Mouse (Mus musculus) midbrain, embryonic 10.5 days (tissue): ENCODE measurements around the gene Cacna1a. TPM values are rescaled to one million over a fixed set of nuclear protein-coding genes. Genes with fewer than 3 reads are reported as not detected.
A peak's percentile ranks its signal among the peaks of the same experiment; 100 is the strongest.

Experiments used
- DNase-seq: peaks from one replicate; pipeline ENCODE4 v3.0.0-alpha.2; 2017; ENCODE audit warnings: low spot score
- H3K27ac ChIP-seq: fragments of 300-500 bp; sonication (generic); replicated peaks from 2 replicates; pipeline ENCODE4 v1.5.1; 2016; ENCODE audit warnings: mild to moderate bottlenecking
- H3K27me3 ChIP-seq: fragments of 300-500 bp; sonication (generic); 2 replicates; pipeline ENCODE4 v1.6.1; 2016; ENCODE audit warnings: low read depth, mild to moderate bottlenecking; ENCODE audit not compliant: poor library complexity, severe bottlenecking
- H3K36me3 ChIP-seq: fragments of 300-500 bp; sonication (generic); 2 replicates; pipeline ENCODE4 v1.6.1; 2016; ENCODE audit warnings: mild to moderate bottlenecking, moderate library complexity
- H3K4me1 ChIP-seq: fragments of 300-500 bp; sonication (generic); 2 replicates; pipeline ENCODE4 v1.6.1; 2016
- H3K4me3 ChIP-seq: fragments of 300-500 bp; sonication (generic); 2 replicates; pipeline ENCODE4 v1.5.1; 2016; ENCODE audit warnings: mild to moderate bottlenecking, moderate library complexity
- H3K9me3 ChIP-seq: fragments of 300-500 bp; sonication (generic); replicated peaks from 2 replicates; pipeline ENCODE4 v1.6.1; 2016; ENCODE audit warnings: mild to moderate bottlenecking
- WGBS: fragments of 180-500 bp; shearing (Covaris S2); methylation state at CpG from one replicate; pipeline ENCODE4 v1.1.7; 2016; 5-methylcytosine and 5-hydroxymethylcytosine counted together
- polyA plus RNA-seq: library from polyadenylated mRNA; unstranded; fragments of >200 nt; fragmentation: Nextera tagmentation; extraction: Ambion mirVana; gene quantifications from 2 replicates; pipeline ENCODE4 v1.2.1, GENCODE M21; 2016

Cacna1a gene
- polyA plus RNA-seq, 1 experiment from 2014 or later: 6.9 TPM

DNA sequence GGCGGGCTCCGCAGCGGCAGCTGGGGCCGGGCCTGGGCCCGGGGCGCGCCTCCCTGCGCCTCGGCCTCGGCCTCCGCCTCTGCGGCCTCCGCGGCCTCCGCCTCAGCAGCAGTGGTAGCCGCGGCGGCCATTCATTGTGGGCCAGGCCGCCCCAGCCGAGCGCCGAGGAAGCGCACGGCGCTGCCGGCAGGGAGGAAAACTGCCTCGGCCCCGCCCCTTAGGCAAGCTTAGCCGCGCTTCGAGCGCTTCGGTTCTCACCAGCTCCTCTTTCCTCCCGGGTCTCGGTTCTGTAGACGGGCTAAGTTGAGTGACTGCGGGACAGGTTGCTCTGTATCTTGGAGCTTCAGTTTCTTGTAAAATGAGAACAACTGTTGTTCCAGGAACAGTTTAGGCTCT, 299.5 kb downstream of the Cacna1a start, which contains the start of gene Nacc1:
TSS of gene Nacc1 (minus strand) at position 158 of the 396 bp plus-strand sequence.
- DNase-seq: peak; percentile 89
- peaks cover 52% of the 10 kb centered on the region for H3K4me1 ChIP-seq
- H3K36me3 ChIP-seq: peaks cover 53% of the 10 kb centered on the region
- H3K4me3 ChIP-seq: peak within 1 kb of the TSS; percentile 100
- no peaks in the 10 kb centered on the region for H3K9me3 ChIP-seq
- peak within 1 kb of the TSS; percentile 99 for H3K27ac ChIP-seq
- under 1% methylated on average over 37 of the region's 37 CpGs for WGBS
- no peaks in the 10 kb centered on the region for H3K27me3 ChIP-seq

DNA sequence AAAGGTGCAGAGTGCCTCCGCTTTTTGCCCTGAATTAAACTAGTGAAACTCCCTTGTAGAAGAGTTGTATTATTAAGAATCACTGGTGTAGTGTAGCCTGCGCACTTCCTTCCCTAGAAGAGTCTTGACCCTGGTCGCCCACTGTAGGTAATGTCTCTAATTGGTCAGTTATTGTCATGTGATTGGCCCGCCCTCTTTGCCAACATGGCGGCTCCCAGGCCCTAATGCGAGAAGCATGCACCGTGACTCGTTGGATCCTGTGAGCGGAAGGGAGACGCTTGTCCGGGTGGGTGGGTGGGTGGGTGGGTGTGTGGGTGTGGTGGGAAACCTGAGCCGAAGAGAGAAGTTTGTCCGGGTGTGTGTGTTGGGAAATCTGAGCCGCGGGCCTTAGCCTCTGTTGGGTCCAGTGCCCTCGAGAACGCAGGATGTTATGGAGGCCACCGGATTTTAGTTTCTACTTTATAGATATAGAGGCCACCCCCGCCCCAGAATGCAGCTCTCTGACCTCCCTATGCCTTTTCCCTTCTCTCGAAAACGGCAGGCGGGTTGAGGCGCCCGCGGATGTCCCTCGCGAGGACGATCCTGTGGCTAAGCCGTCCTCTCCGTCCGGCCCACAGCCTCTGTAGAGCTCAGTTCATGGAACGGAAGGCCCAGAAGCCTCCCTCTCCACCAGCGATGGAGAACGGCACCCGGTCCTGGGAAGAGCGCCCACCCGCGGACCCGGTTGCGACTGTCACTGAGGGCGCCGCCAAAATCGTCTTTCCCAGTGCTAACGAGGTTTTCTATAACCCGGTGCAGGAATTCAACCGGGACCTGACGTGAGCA, 301.1 kb downstream of the Cacna1a start:
- Histone ChIP-seq H3K36me3 (peaks cover 53% of the 10 kb centered on the region), H3K27ac (peak overlapping the region; percentile 86), H3K4me1 (peaks cover 52% of the 10 kb centered on the region), H3K9me3 (no peaks in the 10 kb centered on the region), H3K27me3 (no peaks in the 10 kb centered on the region), H3K4me3 (peak overlapping the region; percentile 100)
- peak; percentile 88 for DNase-seq
- under 1% methylated on average over 47 of the region's 47 CpGs for WGBS

Other genes starting within 250 kb of the Cacna1a start
- 14.0 and 18.1 TPM in 2 replicates for gene Cc2d1a, start 240.5 kb upstream of the Cacna1a start, polyA plus RNA-seq
- gene 4930432K21Rik, start 240.4 kb upstream of the Cacna1a start, polyA plus RNA-seq: 2.4 TPM in 2 replicates
- 3.0 and 5.6 TPM in 2 replicates for gene Nanos3, start 203.2 kb upstream of the Cacna1a start, polyA plus RNA-seq
- gene Zswim4, start 151.4 kb upstream of the Cacna1a start, polyA plus RNA-seq: 30.4 and 39.5 TPM in 2 replicates
- 363 and 389 TPM in 2 replicates for gene D8Ertd738e, start 138.7 kb upstream of the Cacna1a start, polyA plus RNA-seq
- gene Mri1, start 131.1 kb upstream of the Cacna1a start, polyA plus RNA-seq: 65.5 and 72.0 TPM in 2 replicates
- 23.8 and 24.1 TPM in 2 replicates for gene Ccdc130, start 118.1 kb upstream of the Cacna1a start, polyA plus RNA-seq